Mouse (Mus musculus) intestine, embryonic 16.5 days (tissue): ENCODE data around the gene Ocm. TPM values are rescaled to one million over a fixed set of nuclear protein-coding genes. Genes with fewer than 3 reads are reported as not detected.

Source experiments
- ATAC-seq: fragments of 200-750 bp; cut with Nextera tagmentation; 2 replicates; pipeline ENCODE4 v1.8.0; 2017; ENCODE audit warnings: moderate TSS enrichment, moderate library complexity
- H3K27ac ChIP-seq: fragments of 300-500 bp; sonication (generic); 2 replicates; pipeline ENCODE4 v1.5.1; 2014; ENCODE audit warnings: mild to moderate bottlenecking, low read length
- H3K27me3 ChIP-seq: fragments of 300-500 bp; sonication (generic); replicated peaks from 2 replicates; pipeline ENCODE4 v1.6.1; 2014; ENCODE audit warnings: low read length, control low read depth, mixed read lengths; ENCODE audit not compliant: control insufficient read depth, insufficient read depth
- H3K36me3 ChIP-seq: fragments of 300-500 bp; sonication (generic); 2 replicates; pipeline ENCODE4 v1.6.1; 2014; ENCODE audit warnings: low read length, control low read depth; ENCODE audit not compliant: control insufficient read depth, insufficient read depth
- H3K4me1 ChIP-seq: fragments of 300-500 bp; sonication (generic); 2 replicates; pipeline ENCODE4 v1.6.1; 2014; ENCODE audit warnings: low read length, control low read depth, mixed read lengths; ENCODE audit not compliant: control insufficient read depth, insufficient read depth
- H3K4me2 ChIP-seq: fragments of 300-500 bp; sonication (generic); 2 replicates; pipeline ENCODE4 v1.6.1; 2014; ENCODE audit warnings: low read depth, low read length, control low read depth
- H3K4me3 ChIP-seq: fragments of 300-500 bp; sonication (generic); 2 replicates; pipeline ENCODE4 v1.5.1; 2014; ENCODE audit warnings: mild to moderate bottlenecking, low read length
- H3K9ac ChIP-seq: fragments of 300-500 bp; sonication (generic); 2 replicates; pipeline ENCODE4 v1.6.1; 2014; ENCODE audit warnings: low read depth, low read length
- H3K9me3 ChIP-seq: fragments of 300-500 bp; sonication (generic); 2 replicates; pipeline ENCODE4 v1.6.1; 2016; ENCODE audit warnings: low read length, control low read depth; ENCODE audit not compliant: control insufficient read depth
- WGBS: fragments of 180-500 bp; shearing (Covaris S2); extraction: QIAGEN DNeasy Blood & Tissue Kit; methylation state at CpG from one replicate; pipeline ENCODE4 v1.1.7; 2014; 5-methylcytosine and 5-hydroxymethylcytosine counted together
- polyA plus RNA-seq: library from polyadenylated mRNA; unstranded; fragments of >200 nt; fragmentation: Nextera tagmentation; extraction: Ambion mirVana; gene quantifications from 2 replicates; pipeline ENCODE4 v1.2.1, GENCODE M21; 2015

The Ocm gene
- polyA plus RNA-seq, 1 experiment from 2014 or later = not detected

DNA sequence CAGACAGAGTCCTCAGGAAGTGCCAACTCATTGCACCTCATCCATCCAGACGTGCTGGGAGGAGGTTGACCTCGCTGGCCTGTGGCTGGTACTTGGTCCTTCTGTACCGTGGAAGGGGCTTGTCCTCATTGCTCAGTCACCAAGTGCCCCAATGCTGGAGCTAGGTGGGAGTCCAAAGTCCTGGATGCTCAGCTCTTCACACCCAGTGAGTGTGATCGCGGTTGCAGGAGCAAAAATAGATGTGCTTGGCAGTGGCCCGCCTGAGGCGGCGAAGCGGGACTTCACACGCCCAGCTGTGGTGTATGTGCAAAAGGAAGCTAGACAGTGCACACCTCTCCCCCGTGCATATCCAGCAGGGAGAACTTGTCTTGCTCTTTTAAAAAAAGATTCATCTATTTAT is 16.7 kb upstream of the Ocm start:
- H3K9me3 ChIP-seq = no peaks in the 10 kb centered on the region
- no peak overlapping the region for H3K9ac ChIP-seq
- no peaks in the 10 kb centered on the region for H3K27me3 ChIP-seq
- WGBS = 83% methylated on average over 11 of the region's 11 CpGs
- no peak for ATAC-seq
- H3K27ac ChIP-seq = no peak overlapping the region
- H3K4me2 ChIP-seq = no peak overlapping the region
- H3K36me3 ChIP-seq = no peaks in the 10 kb centered on the region
- H3K4me1 ChIP-seq = no peaks in the 10 kb centered on the region
- H3K4me3 ChIP-seq = no peak overlapping the region

DNA sequence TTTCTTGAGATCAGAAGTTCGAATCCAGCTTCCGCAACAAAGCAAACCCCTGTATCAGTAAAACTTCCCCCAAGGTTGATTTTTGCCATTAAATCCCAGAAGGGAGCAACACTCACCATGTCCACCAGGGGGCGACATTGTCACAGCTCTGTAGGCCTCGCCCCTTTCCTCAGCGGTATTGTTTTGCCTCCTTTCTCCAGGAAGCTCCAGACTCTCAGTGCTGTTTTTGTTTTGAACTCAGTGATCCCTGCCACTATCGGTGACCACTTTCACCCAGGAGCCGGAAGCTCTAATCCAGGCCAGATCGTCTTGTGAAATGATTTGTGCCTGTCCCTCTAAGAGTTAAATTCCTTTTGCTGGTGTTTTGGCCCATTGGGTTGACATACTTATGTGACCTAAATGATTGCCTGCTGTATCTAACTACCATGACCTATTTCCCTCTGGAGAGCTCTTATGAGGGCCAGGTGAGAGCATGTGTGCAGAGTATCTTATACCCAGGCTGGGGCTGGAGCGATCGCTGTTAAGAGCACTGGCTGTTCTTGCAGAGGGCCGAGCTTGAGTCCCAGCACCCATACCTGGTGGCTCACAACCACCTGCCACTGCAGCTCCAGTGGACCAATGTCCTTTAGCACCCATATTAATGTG is 14.4 kb upstream of the Ocm start:
- no peak overlapping the region for H3K9ac ChIP-seq
- H3K27ac ChIP-seq = no peak overlapping the region
- no peak for ATAC-seq
- WGBS = 50% methylated on average over 11 of the region's 11 CpGs
- H3K36me3 ChIP-seq = no peaks in the 10 kb centered on the region
- H3K4me1 ChIP-seq = no peaks in the 10 kb centered on the region
- H3K9me3 ChIP-seq = no peaks in the 10 kb centered on the region
- H3K4me2 ChIP-seq = no peak overlapping the region
- H3K4me3 ChIP-seq = no peak overlapping the region
- H3K27me3 ChIP-seq = no peaks in the 10 kb centered on the region

DNA sequence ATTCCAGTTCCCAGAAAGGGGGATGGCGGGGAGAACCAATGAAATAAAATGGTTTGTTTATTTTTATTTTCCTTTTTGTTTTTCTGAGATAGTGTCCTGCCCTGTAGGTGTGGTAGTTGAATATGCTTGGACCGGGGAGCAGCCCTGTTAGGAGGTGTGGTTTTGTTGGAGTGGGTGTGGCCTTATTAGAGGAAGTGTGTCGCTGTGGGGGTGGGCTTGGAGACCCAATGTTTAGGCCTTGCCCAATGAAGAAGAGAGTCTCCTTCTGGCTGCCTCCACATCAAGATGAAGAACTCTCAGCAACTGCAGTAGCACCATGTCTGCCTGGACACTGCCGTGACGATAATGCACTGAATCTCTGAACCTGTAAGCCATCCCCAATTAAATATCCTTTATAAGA is 13.4 kb upstream of the Ocm start:
- Histone ChIP-seq H3K4me1 (no peaks in the 10 kb centered on the region), H3K4me2 (no peak overlapping the region), H3K4me3 (no peak overlapping the region), H3K9me3 (no peaks in the 10 kb centered on the region), H3K27me3 (no peaks in the 10 kb centered on the region), H3K36me3 (no peaks in the 10 kb centered on the region), H3K27ac (no peak overlapping the region), H3K9ac (no peak overlapping the region)
- no peak for ATAC-seq
- WGBS = 92% methylated on average over 5 of the region's 5 CpGs

DNA sequence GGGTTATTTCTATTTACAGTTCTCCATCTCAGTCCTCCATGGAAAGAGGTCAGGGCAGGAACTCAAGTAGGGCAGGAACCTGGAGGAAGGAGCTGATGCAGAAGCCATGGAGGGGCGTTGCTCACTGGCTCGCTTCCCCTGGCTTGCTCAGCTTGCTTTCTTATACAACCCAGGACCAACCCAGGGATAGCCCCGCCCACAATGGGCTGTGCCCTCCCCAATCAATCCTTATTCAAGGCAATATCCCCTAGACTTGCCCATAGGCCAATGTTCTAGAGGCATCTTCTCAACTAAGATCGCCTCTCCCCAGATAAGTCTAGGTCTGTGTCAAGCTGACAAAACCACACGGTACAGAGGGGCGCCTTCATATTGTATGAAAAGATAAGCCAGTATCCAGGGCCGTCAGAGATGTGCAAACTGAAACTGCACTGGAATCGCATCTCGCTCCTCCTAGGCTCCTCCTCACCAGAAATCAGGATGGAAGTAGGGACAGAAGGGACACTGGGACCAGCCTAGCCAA is 12.7 kb upstream of the Ocm start:
- Histone ChIP-seq H3K27me3 (no peaks in the 10 kb centered on the region), H3K4me1 (no peaks in the 10 kb centered on the region), H3K36me3 (no peaks in the 10 kb centered on the region), H3K4me2 (no peak overlapping the region), H3K27ac (no peak overlapping the region), H3K4me3 (no peak overlapping the region), H3K9me3 (no peaks in the 10 kb centered on the region), H3K9ac (no peak overlapping the region)
- ATAC-seq = no peak
- 77% methylated on average over 9 of the region's 9 CpGs for WGBS

DNA sequence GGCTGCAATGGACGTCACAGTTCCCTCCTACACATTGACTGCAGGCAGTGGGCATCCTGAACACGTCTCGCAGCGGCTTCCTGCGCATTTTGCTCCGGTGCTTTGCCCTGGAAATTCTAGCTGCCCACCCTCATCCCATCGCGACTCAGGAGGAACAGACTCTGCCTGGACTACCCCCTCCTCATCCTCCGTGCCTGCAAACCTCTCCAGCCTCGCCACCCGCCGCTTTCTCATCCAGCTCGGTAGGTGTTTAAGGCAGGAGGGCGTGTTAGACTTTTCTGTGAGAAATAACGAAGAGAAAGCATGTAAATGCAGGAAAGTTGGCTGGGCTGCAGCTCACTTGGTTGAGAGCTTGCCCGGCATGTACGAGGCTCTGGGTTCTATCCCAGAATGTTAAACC is 10.5 kb upstream of the Ocm start:
- no peak overlapping the region for H3K4me3 ChIP-seq
- no peaks in the 10 kb centered on the region for H3K27me3 ChIP-seq
- ATAC-seq = no peak
- H3K9me3 ChIP-seq = no peaks in the 10 kb centered on the region
- no peak overlapping the region for H3K9ac ChIP-seq
- 57% methylated on average over 17 of the region's 17 CpGs for WGBS
- no peaks in the 10 kb centered on the region for H3K36me3 ChIP-seq
- H3K4me2 ChIP-seq = no peak overlapping the region
- no peaks in the 10 kb centered on the region for H3K4me1 ChIP-seq
- H3K27ac ChIP-seq = no peak overlapping the region

DNA sequence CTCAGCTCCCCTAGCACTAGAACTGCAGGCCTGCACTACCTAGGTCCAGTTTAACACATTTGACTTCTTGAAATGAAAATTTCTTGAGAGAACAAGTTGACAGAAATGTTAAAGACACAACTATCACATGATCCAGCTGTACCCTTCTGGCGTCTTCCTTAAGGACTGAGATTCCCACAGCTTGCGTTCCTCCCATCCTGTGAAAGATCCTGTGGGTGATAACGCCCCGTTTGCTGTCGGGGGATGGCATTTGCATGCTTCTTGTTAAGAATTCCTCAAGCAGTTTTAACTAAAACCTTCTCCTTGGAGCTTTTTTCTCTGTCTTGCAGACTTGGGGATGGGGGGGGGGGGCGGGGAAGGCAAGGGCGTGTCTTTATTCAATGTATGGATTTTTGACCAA is 8.1 kb upstream of the Ocm start:
- no peaks in the 10 kb centered on the region for H3K4me1 ChIP-seq
- no peaks in the 10 kb centered on the region for H3K36me3 ChIP-seq
- no peaks in the 10 kb centered on the region for H3K27me3 ChIP-seq
- WGBS = 67% methylated on average over 7 of the region's 7 CpGs
- no peak overlapping the region for H3K9ac ChIP-seq
- no peak overlapping the region for H3K4me2 ChIP-seq
- H3K9me3 ChIP-seq = no peaks in the 10 kb centered on the region
- ATAC-seq = no peak
- H3K27ac ChIP-seq = no peak overlapping the region
- H3K4me3 ChIP-seq = no peak overlapping the region

DNA sequence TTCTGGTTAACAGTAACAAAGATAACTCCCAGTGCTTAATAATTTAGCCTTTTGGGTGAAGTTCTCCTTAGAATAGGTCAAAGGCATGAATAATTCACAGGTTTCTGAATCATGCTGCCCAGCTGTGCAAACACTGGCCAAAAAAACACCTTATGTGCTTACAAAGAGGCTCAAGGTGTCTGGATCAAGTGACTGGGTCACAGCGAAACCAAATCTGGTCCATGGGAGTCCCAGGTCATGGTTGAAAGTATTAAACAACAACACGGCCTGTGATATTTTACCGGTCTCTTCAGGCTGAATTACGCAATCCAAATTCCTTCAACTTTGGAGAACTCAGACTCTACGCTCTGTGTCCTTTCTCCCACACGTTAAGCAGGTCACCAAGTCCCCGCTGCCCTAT is 6.0 kb upstream of the Ocm start:
- Histone ChIP-seq H3K9me3 (no peaks in the 10 kb centered on the region), H3K9ac (no peak overlapping the region)

DNA sequence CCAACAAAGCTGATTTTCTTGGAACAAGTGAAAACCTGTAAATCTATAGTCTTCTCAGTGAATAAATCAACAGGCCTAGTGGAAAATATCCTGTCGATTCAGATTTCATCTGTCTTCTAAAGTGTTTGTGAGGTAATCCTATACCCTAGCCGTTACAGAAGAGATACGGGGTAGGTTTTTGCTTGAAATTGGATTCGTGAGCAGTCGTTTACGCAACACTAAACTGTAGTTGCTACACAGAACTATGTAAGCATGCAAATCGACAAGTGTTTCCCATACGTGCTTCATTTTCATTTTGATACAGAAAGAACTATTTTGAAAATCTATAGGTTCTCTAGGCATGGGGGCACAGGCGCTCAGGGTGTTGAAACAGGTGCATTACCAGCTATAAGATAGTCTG is 10.6 kb downstream of the Ocm start:
- Histone ChIP-seq H3K4me1 (no peaks in the 10 kb centered on the region), H3K27me3 (no peaks in the 10 kb centered on the region), H3K36me3 (no peaks in the 10 kb centered on the region), H3K9ac (no peak overlapping the region), H3K9me3 (no peaks in the 10 kb centered on the region), H3K4me2 (no peak overlapping the region), H3K4me3 (no peak overlapping the region), H3K27ac (no peak overlapping the region)
- WGBS = 90% methylated on average over 9 of the region's 9 CpGs
- ATAC-seq = no peak

More for the DNA sequence above, 6.0 kb upstream of the Ocm start:
- ATAC-seq = no peak
- Histone ChIP-seq H3K4me3 (no peak overlapping the region), H3K27me3 (no peaks in the 10 kb centered on the region), H3K36me3 (no peaks in the 10 kb centered on the region), H3K4me2 (no peak overlapping the region), H3K4me1 (no peaks in the 10 kb centered on the region), H3K27ac (no peak overlapping the region)
- WGBS = 89% methylated on average over 7 of the region's 7 CpGs

DNA sequence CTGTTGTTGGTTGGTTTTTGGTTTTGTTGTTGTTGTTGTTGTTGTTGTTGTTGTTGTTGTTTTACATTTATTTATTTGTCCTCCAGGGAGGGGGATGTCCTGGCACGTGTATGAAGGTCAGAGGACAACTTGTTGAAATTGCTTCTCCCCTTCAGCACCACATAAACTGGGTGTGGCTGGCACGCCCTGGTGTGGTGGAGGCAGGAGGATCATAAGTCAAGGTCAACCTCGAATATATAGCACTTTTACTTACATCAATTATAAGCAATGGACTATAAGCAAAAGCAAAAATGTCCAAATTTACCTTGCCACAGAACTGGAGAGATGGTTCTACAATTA is 11.2 kb downstream of the Ocm start:
- Histone ChIP-seq H3K4me1 (no peaks in the 10 kb centered on the region), H3K4me2 (peak overlapping the region; percentile 42), H3K27ac (no peak overlapping the region), H3K9ac (no peak overlapping the region), H3K27me3 (no peaks in the 10 kb centered on the region), H3K36me3 (no peaks in the 10 kb centered on the region; the same call in 1 of the 2 replicates), H3K4me3 (peak overlapping the region; percentile 95; the same call in 1 of the 2 replicates), H3K9me3 (no peaks in the 10 kb centered on the region)
- WGBS = 55% methylated on average over 3 of the region's 3 CpGs
- peak; percentile 58 for ATAC-seq
